8 mouse cellular contexts compared by ENCODE assay signal in the genomic region with DNA sequence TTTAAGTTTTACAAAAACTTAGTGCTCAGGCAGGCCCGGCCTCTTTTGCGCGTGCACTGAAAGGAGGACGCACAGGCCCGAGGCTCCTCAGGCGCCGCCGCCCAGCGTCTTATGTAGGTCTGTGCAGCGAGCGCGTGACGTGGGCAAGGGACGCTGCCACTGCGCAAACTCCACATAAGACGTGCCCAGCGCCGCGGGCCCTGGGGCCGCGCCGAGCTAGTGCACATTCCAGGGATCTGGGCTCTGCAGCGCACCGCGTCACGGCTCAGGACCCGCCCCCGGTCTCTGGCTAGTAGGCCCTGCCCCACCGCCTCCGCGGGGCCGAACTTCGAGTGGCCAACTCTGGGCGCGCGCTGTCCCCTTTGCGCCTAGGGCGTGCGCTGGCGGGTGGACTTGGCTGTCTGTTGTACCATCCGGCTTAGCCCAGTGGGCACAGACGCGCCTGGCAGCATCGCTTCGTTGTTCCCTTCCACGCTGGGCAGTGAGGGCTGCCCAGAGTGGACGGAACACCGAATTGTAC. TPM values are rescaled to one million over a fixed set of nuclear protein-coding genes. Genes with fewer than 3 reads are reported as not detected.
DNase-seq lines count a peak whose midpoint lies in the region; ATAC-seq and TF ChIP-seq lines count a peak whose summit lies in the region.

No protein-coding gene starts in this region.

- TF ChIP-seq CTCF in liver, adult 2 months (IDR thresholded peaks at IDR 0.05; ENCODE audit: low read depth, low read length) = no peak

- peaks cover 56% of the 10 kb centered on the region for H3K4me1 ChIP-seq in heart, embryonic 10.5 days
- H3K4me1 ChIP-seq in kidney, embryonic 15.5 days = peaks cover 48% of the 10 kb centered on the region
- peaks cover 8% of the 10 kb centered on the region; the same call in 1 of the 2 replicates for H3K4me1 ChIP-seq in liver, adult 2 months (ENCODE audit: control insufficient read depth, insufficient read depth, low read length)

- under 1% methylated on average over 48 of the region's 48 CpGs for WGBS in heart, embryonic 10.5 days
- WGBS in kidney, embryonic 15.5 days = under 1% methylated on average over 48 of the region's 48 CpGs
- under 1% methylated on average over 47 of the region's 48 CpGs for WGBS in liver, adult 2 months

- peak; percentile 91 to 93 for DNase-seq in B cell, adult 2 months
- DNase-seq in brain, adult 2 months (ENCODE audit: low read depth, low spot score) = peak; percentile 100
- peak; percentile 99 for DNase-seq in heart, embryonic 10.5 days (ENCODE audit: low spot score)
- peak; percentile 95 for DNase-seq in liver, adult 2 months (ENCODE audit: extremely low read depth, low read depth, low spot score)
- DNase-seq in splenic B cell, adult 2 months (ENCODE audit: low read depth, low spot score) = peak; percentile 98

- peak; percentile 56 for ATAC-seq in erythroblast, adult 5-6 weeks (replicated peaks; ENCODE audit: low FRiP score, poor library complexity, severe bottlenecking)
- peak; percentile 92 for ATAC-seq in kidney, embryonic 15.5 days (replicated peaks; ENCODE audit: low FRiP score)

- no peaks in the 10 kb centered on the region for H3K27me3 ChIP-seq in heart, embryonic 10.5 days (ENCODE audit: insufficient read depth, poor library complexity, severe bottlenecking)
- H3K27me3 ChIP-seq in kidney, embryonic 15.5 days = no peaks in the 10 kb centered on the region
- H3K27me3 ChIP-seq in liver, adult 2 months (ENCODE audit: control insufficient read depth, insufficient read depth, low read length) = no peaks in the 10 kb centered on the region
- H3K27me3 ChIP-seq in myocyte (ENCODE audit: control insufficient read depth, insufficient read depth, insufficient read length) = no peaks in the 10 kb centered on the region
- no peaks in the 10 kb centered on the region for H3K27me3 ChIP-seq in splenic B cell, adult 2 months (ENCODE audit: control insufficient read depth, insufficient read depth, low read length, poor library complexity, severe bottlenecking)

- H3ac ChIP-seq in myocyte (ENCODE audit: control insufficient read depth, insufficient read length) = peak overlapping the region; percentile 81

- H3K36me3 ChIP-seq in heart, embryonic 10.5 days = peaks cover 22% of the 10 kb centered on the region
- H3K36me3 ChIP-seq in kidney, embryonic 15.5 days = peaks cover 16% of the 10 kb centered on the region
- peaks cover 8% of the 10 kb centered on the region for H3K36me3 ChIP-seq in liver, adult 2 months (ENCODE audit: control insufficient read depth, insufficient read depth, low read length)
- H3K36me3 ChIP-seq in myocyte (ENCODE audit: control insufficient read depth, insufficient read depth) = peaks cover 15% of the 10 kb centered on the region
- H3K36me3 ChIP-seq in splenic B cell, adult 2 months (ENCODE audit: control insufficient read depth, insufficient read depth, low read length, poor library complexity, severe bottlenecking) = no peaks in the 10 kb centered on the region

- peak overlapping the region; percentile 100 for H3K27ac ChIP-seq in heart, embryonic 10.5 days
- H3K27ac ChIP-seq in kidney, embryonic 15.5 days = peak overlapping the region; percentile 98
- H3K27ac ChIP-seq in liver, adult 2 months (replicated peaks; ENCODE audit: insufficient read depth, low read depth, low read length) = peak overlapping the region; percentile 94

- H3K9me3 ChIP-seq in heart, embryonic 10.5 days = no peaks in the 10 kb centered on the region
- H3K9me3 ChIP-seq in kidney, embryonic 15.5 days (replicated peaks) = no peaks in the 10 kb centered on the region

- TF ChIP-seq POLR2A in liver, adult 2 months (IDR thresholded peaks at IDR 0.05; ENCODE audit: extremely low read depth, insufficient read depth, low read length) = peak; percentile 93
- peak; percentile 88 for TF ChIP-seq POLR2A in myocyte (IDR thresholded peaks at IDR 0.05; ENCODE audit: insufficient read length, low read depth)

- H3K4me3 ChIP-seq in heart, embryonic 10.5 days = peak overlapping the region; percentile 100
- H3K4me3 ChIP-seq in kidney, embryonic 15.5 days (replicated peaks) = peak overlapping the region; percentile 71
- peak overlapping the region; percentile 58 for H3K4me3 ChIP-seq in liver, adult 2 months (ENCODE audit: insufficient read depth, low read depth, low read length)
- peak overlapping the region; percentile 98 for H3K4me3 ChIP-seq in myocyte

- peak overlapping the region; percentile 56 for H3K9ac ChIP-seq in kidney, embryonic 15.5 days
- peak overlapping the region; percentile 83 for H3K9ac ChIP-seq in liver, adult 2 months (ENCODE audit: low read depth, low read length)

- peak overlapping the region; percentile 76 for H3K4me2 ChIP-seq in kidney, embryonic 15.5 days
- peak overlapping the region; percentile 99 for H3K4me2 ChIP-seq in myocyte (ENCODE audit: low read depth)

- peaks cover 27% of the 10 kb centered on the region for H3K79me2 ChIP-seq in liver, adult 2 months (ENCODE audit: control insufficient read depth, insufficient read depth, low read length)
- peaks cover 25% of the 10 kb centered on the region for H3K79me2 ChIP-seq in myocyte (ENCODE audit: control insufficient read depth, insufficient read depth)

TF ChIP-seq in myocyte, 11 proteins besides CTCF, POLR2A, EP300 and RAD21:
- TF ChIP-seq E2F4 (IDR thresholded peaks at IDR 0.05; ENCODE audit: insufficient read depth) = no peak
- TF ChIP-seq MYOD1 (IDR thresholded peaks at IDR 0.05; ENCODE audit: control insufficient read depth in 1 of 3, insufficient read length in 2 of 3, low read depth in 2 of 3) = peak in 1 of 3 experiments; percentile 53
- TF ChIP-seq POLR2AphosphoS2 (IDR thresholded peaks at IDR 0.05; ENCODE audit: insufficient read length, low read depth) = peak; percentile 97
- peak in 1 of 3 experiments; percentile 36 for TF ChIP-seq MYOG (IDR thresholded peaks at IDR 0.05; ENCODE audit: control insufficient read depth in 1 of 3, insufficient read depth in 1 of 3, insufficient read length in 2 of 3, low read depth in 2 of 3)
- no peak for TF ChIP-seq USF1 (IDR thresholded peaks at IDR 0.05; ENCODE audit: low read depth)
- peak; percentile 14 for TF ChIP-seq SRF (IDR thresholded peaks at IDR 0.05; ENCODE audit: control insufficient read depth, insufficient read length, low read depth)
- TF ChIP-seq TCF3 (IDR thresholded peaks at IDR 0.05; ENCODE audit: insufficient read length, low read depth) = no peak
- TF ChIP-seq TCF12 (IDR thresholded peaks at IDR 0.05; ENCODE audit: insufficient read depth, poor library complexity, severe bottlenecking) = no peak
- no peak for TF ChIP-seq CEBPB (IDR thresholded peaks at IDR 0.05; ENCODE audit: insufficient read depth, poor library complexity, severe bottlenecking)
- TF ChIP-seq MAX (IDR thresholded peaks at IDR 0.05; ENCODE audit: low read depth) = no peak
- peak; percentile 7 for TF ChIP-seq REST (IDR thresholded peaks at IDR 0.05; ENCODE audit: insufficient read depth, insufficient read length)

RNA-seq across cellular contexts. Expression of a gene that starts 0.8 kb away (rescaled TPM):
- 21.3 and 34.7 TPM in 2 replicates for total RNA-seq in erythroblast, adult 5-6 weeks (2015; ENCODE audit: low replicate concordance)
- total RNA-seq in erythroblast, adult 5-6 weeks (2017; ENCODE audit: low replicate concordance) = 19.5 and 25.1 TPM in 2 replicates
- 4.6 and 6.5 TPM in 2 replicates for polyA plus RNA-seq in heart, embryonic 10.5 days (2016; fragmentation: Nextera tagmentation; extraction: Ambion mirVana)
- 12.3 and 13.3 TPM in 2 replicates for polyA plus RNA-seq in kidney, embryonic 15.5 days (2015; fragmentation: Nextera tagmentation; extraction: Ambion mirVana)
- 26.3 and 39.2 TPM in 2 replicates for total RNA-seq in liver, adult 2 months (2014; rRNA removed)
- polyA plus RNA-seq in liver, adult 2 months (2012; rRNA removed) = 20.3 and 33.8 TPM in 2 replicates
- 16.8 TPM for polyA plus RNA-seq in myocyte (2012; fragmentation: generic; extraction: Trizol)

Comparison
In these comparisons a context has a peak if more than half of its experiments do, and no peak if none do; other contexts are left out.
1. Peak in every context shown above with its lines: DNase-seq, ATAC-seq, H3K4me3 ChIP-seq and H3K27ac ChIP-seq.